Mouse (Mus musculus): ENCODE measurements around the gene Dnajc11.

- TF ChIP-seq CTCF (IDR thresholded peaks at IDR 0.05) (no peak), EP300 (IDR thresholded peaks at IDR 0.05) (no peak)
Measured at GRCm38 (mm10) chr4:151937441-151937840, 4.0 kb downstream of the Dnajc11 start.

All from lung, postnatal 0 days (tissue).